Mouse (Mus musculus): ENCODE measurements around the gene Hmga1. TPM values are rescaled to one million over a fixed set of nuclear protein-coding genes. Genes with fewer than 3 reads are reported as not detected.

Hmga1 gene
- 270 and 298 TPM in 2 replicates for total RNA-seq (2014; fragmentation: Nextera tagmentation)
- 123 and 131 TPM in 2 replicates for total RNA-seq (2017)
- 1,702 and 2,389 TPM in 2 replicates for polyA plus RNA-seq (2012)

GRCm38 (mm10) chr17:27556315-27557011 is at the start of gene Hmga1:
Gene Hmga1, plus strand, starts transcription at chr17:27556497.
- H3K9me3 ChIP-seq (replicated peaks): no peaks in the 10 kb centered on the region
- peaks cover 72% of the 10 kb centered on the region for H3K4me1 ChIP-seq (ENCODE audit: insufficient read depth, low read depth, low read length)
- no peaks in the 10 kb centered on the region for H3K27me3 ChIP-seq (ENCODE audit: insufficient read depth, low read length)
- ATAC-seq (ENCODE audit: extremely low read depth, insufficient number of reproducible peaks, low FRiP score, poor library complexity, severe bottlenecking) (peak; percentile 23; the same call in 1 of the 2 replicates), DNase-seq (ENCODE audit: low spot score) (peak; percentile 86)
- H3K36me3 ChIP-seq (replicated peaks): peaks cover 44% of the 10 kb centered on the region
- TF ChIP-seq CTCF (IDR thresholded peaks at IDR 0.05; ENCODE audit: low read depth, low read length): no peak
- TF ChIP-seq TAL1 (conservative IDR thresholded peaks at IDR 0.05; ENCODE audit: low read depth, low read length): no peak
- TF ChIP-seq POLR2AphosphoS5 (IDR thresholded peaks at IDR 0.05; ENCODE audit: insufficient replicate concordance, low read depth, low read length): no peak
- TF ChIP-seq GATA2 (IDR thresholded peaks at IDR 0.05; ENCODE audit: borderline replicate concordance, low read depth, low read length): no peak
- TF ChIP-seq GATA1 (IDR thresholded peaks at IDR 0.05; ENCODE audit: borderline replicate concordance, low read length): no peak
- H3K4me3 ChIP-seq (ENCODE audit: low read depth, low read length): peak within 1 kb of the TSS; percentile 95

GRCm38 (mm10) chr17:27506871-27507590 is 49.3 kb upstream of the Hmga1 start:
- DNase-seq (ENCODE audit: low spot score) (no peak), ATAC-seq (ENCODE audit: extremely low read depth, insufficient number of reproducible peaks, low FRiP score, poor library complexity, severe bottlenecking) (no peak)
- peaks cover 8% of the 10 kb centered on the region for H3K4me1 ChIP-seq (ENCODE audit: insufficient read depth, low read depth, low read length)
- no peak overlapping the region for H3K4me3 ChIP-seq (ENCODE audit: low read depth, low read length)
- peaks cover 34% of the 10 kb centered on the region for H3K9me3 ChIP-seq (replicated peaks)
- no peaks in the 10 kb centered on the region for H3K36me3 ChIP-seq (replicated peaks)
- H3K27me3 ChIP-seq (ENCODE audit: insufficient read depth, low read length): no peaks in the 10 kb centered on the region; the same call in 1 of the 2 replicates
- no peak for TF ChIP-seq GATA2 (IDR thresholded peaks at IDR 0.05; ENCODE audit: borderline replicate concordance, low read depth, low read length)
- no peak for TF ChIP-seq CTCF (IDR thresholded peaks at IDR 0.05; ENCODE audit: low read depth, low read length)
- TF ChIP-seq TAL1 (conservative IDR thresholded peaks at IDR 0.05; ENCODE audit: low read depth, low read length): no peak
- TF ChIP-seq GATA1 (IDR thresholded peaks at IDR 0.05; ENCODE audit: borderline replicate concordance, low read length): no peak
- TF ChIP-seq POLR2AphosphoS5 (IDR thresholded peaks at IDR 0.05; ENCODE audit: insufficient replicate concordance, low read depth, low read length): no peak

- peaks cover 37% of the 10 kb centered on the region for H3K9me3 ChIP-seq (replicated peaks)
- no peaks in the 10 kb centered on the region; the same call in 1 of the 2 replicates for H3K27me3 ChIP-seq (ENCODE audit: insufficient read depth, low read length)
- TF ChIP-seq GATA1 (IDR thresholded peaks at IDR 0.05; ENCODE audit: borderline replicate concordance, low read length): no peak
- TF ChIP-seq POLR2AphosphoS5 (IDR thresholded peaks at IDR 0.05; ENCODE audit: insufficient replicate concordance, low read depth, low read length): no peak
- TF ChIP-seq TAL1 (conservative IDR thresholded peaks at IDR 0.05; ENCODE audit: low read depth, low read length): no peak
- TF ChIP-seq CTCF (IDR thresholded peaks at IDR 0.05; ENCODE audit: low read depth, low read length): no peak
- ATAC-seq (ENCODE audit: extremely low read depth, insufficient number of reproducible peaks, low FRiP score, poor library complexity, severe bottlenecking): no peak
- peaks cover 4% of the 10 kb centered on the region for H3K4me1 ChIP-seq (ENCODE audit: insufficient read depth, low read depth, low read length)
- no peak for DNase-seq (ENCODE audit: low spot score)
- no peak overlapping the region for H3K4me3 ChIP-seq (ENCODE audit: low read depth, low read length)
- no peaks in the 10 kb centered on the region for H3K36me3 ChIP-seq (replicated peaks)
These were observed 48.7 kb upstream of the Hmga1 start for GRCm38 (mm10) chr17:27507591-27507945.

GRCm38 (mm10) chr17:27508002-27508401 is 48.3 kb upstream of the Hmga1 start:
- no peak for TF ChIP-seq GATA1 (IDR thresholded peaks at IDR 0.05; ENCODE audit: borderline replicate concordance, low read length)
- Histone ChIP-seq H3K9me3 (replicated peaks) (peaks cover 37% of the 10 kb centered on the region), H3K4me3 (ENCODE audit: low read depth, low read length) (no peak overlapping the region), H3K36me3 (replicated peaks) (no peaks in the 10 kb centered on the region), H3K4me1 (ENCODE audit: insufficient read depth, low read depth, low read length) (no peaks in the 10 kb centered on the region), H3K27me3 (ENCODE audit: insufficient read depth, low read length) (no peaks in the 10 kb centered on the region; the same call in 1 of the 2 replicates)
- DNase-seq (ENCODE audit: low spot score) (no peak), ATAC-seq (ENCODE audit: extremely low read depth, insufficient number of reproducible peaks, low FRiP score, poor library complexity, severe bottlenecking) (no peak)

- H3K27me3 ChIP-seq (ENCODE audit: insufficient read depth, low read length): no peaks in the 10 kb centered on the region; the same call in 1 of the 2 replicates
- TF ChIP-seq GATA1 (IDR thresholded peaks at IDR 0.05; ENCODE audit: borderline replicate concordance, low read length) (no peak), POLR2AphosphoS5 (IDR thresholded peaks at IDR 0.05; ENCODE audit: insufficient replicate concordance, low read depth, low read length) (no peak), CTCF (IDR thresholded peaks at IDR 0.05; ENCODE audit: low read depth, low read length) (no peak), GATA2 (IDR thresholded peaks at IDR 0.05; ENCODE audit: borderline replicate concordance, low read depth, low read length) (no peak), TAL1 (conservative IDR thresholded peaks at IDR 0.05; ENCODE audit: low read depth, low read length) (no peak)
These were observed 47.8 kb upstream of the Hmga1 start for GRCm38 (mm10) chr17:27508513-27508912.

GRCm38 (mm10) chr17:27509056-27509455 is 47.2 kb upstream of the Hmga1 start:
- Histone ChIP-seq H3K36me3 (replicated peaks) (no peaks in the 10 kb centered on the region), H3K9me3 (replicated peaks) (peaks cover 45% of the 10 kb centered on the region), H3K4me3 (ENCODE audit: low read depth, low read length) (no peak overlapping the region), H3K27me3 (ENCODE audit: insufficient read depth, low read length) (no peaks in the 10 kb centered on the region; the same call in 1 of the 2 replicates), H3K4me1 (ENCODE audit: insufficient read depth, low read depth, low read length) (no peaks in the 10 kb centered on the region)
- no peak for TF ChIP-seq TAL1 (conservative IDR thresholded peaks at IDR 0.05; ENCODE audit: low read depth, low read length)
- TF ChIP-seq GATA2 (IDR thresholded peaks at IDR 0.05; ENCODE audit: borderline replicate concordance, low read depth, low read length): no peak
- no peak for TF ChIP-seq CTCF (IDR thresholded peaks at IDR 0.05; ENCODE audit: low read depth, low read length)
- no peak for TF ChIP-seq GATA1 (IDR thresholded peaks at IDR 0.05; ENCODE audit: borderline replicate concordance, low read length)
- TF ChIP-seq POLR2AphosphoS5 (IDR thresholded peaks at IDR 0.05; ENCODE audit: insufficient replicate concordance, low read depth, low read length): no peak
- no peak for ATAC-seq (ENCODE audit: extremely low read depth, insufficient number of reproducible peaks, low FRiP score, poor library complexity, severe bottlenecking)
- no peak for DNase-seq (ENCODE audit: low spot score)

More at GRCm38 (mm10) chr17:27508513-27508912, 47.8 kb upstream of the Hmga1 start:
- H3K4me1 ChIP-seq (ENCODE audit: insufficient read depth, low read depth, low read length): no peaks in the 10 kb centered on the region
- H3K4me3 ChIP-seq (ENCODE audit: low read depth, low read length): no peak overlapping the region
- DNase-seq (ENCODE audit: low spot score) (no peak), ATAC-seq (ENCODE audit: extremely low read depth, insufficient number of reproducible peaks, low FRiP score, poor library complexity, severe bottlenecking) (no peak)
- peaks cover 39% of the 10 kb centered on the region for H3K9me3 ChIP-seq (replicated peaks)
- H3K36me3 ChIP-seq (replicated peaks): no peaks in the 10 kb centered on the region
